Mouse (Mus musculus) forebrain, embryonic 12.5 days (tissue): ENCODE data around the gene Mast2. TPM values are rescaled to one million over a fixed set of nuclear protein-coding genes. Genes with fewer than 3 reads are reported as not detected.

ENCODE experiments used
- ATAC-seq: fragments of 200-750 bp; cut with Nextera tagmentation; 2 replicates; pipeline ENCODE4 v1.8.0; 2017; ENCODE audit warnings: moderate TSS enrichment; ENCODE audit not compliant: low FRiP score
- H3K27ac ChIP-seq: fragments of 300-500 bp; sonication (generic); 2 replicates; pipeline ENCODE4 v1.5.1; 2016; ENCODE audit warnings: mild to moderate bottlenecking
- H3K27me3 ChIP-seq: fragments of 300-500 bp; sonication (generic); 2 replicates; pipeline ENCODE4 v1.6.1; 2016; ENCODE audit warnings: mild to moderate bottlenecking
- H3K36me3 ChIP-seq: fragments of 300-500 bp; sonication (generic); replicated peaks from 2 replicates; pipeline ENCODE4 v1.6.1; 2016; ENCODE audit warnings: mild to moderate bottlenecking
- H3K4me1 ChIP-seq: fragments of 300-500 bp; sonication (generic); 2 replicates; pipeline ENCODE4 v1.6.1; 2016
- H3K4me2 ChIP-seq: fragments of 300-500 bp; sonication (generic); 2 replicates; pipeline ENCODE4 v1.6.1; 2016; ENCODE audit warnings: mild to moderate bottlenecking, moderate library complexity
- H3K4me3 ChIP-seq: fragments of 300-500 bp; sonication (generic); replicated peaks from 2 replicates; pipeline ENCODE4 v1.5.1; 2016; ENCODE audit warnings: mild to moderate bottlenecking
- H3K9ac ChIP-seq: fragments of 300-500 bp; sonication (generic); 2 replicates; pipeline ENCODE4 v1.6.1; 2016; ENCODE audit warnings: mild to moderate bottlenecking
- H3K9me3 ChIP-seq: fragments of 300-500 bp; sonication (generic); 2 replicates; pipeline ENCODE4 v1.6.1; 2016
- WGBS: fragments of 180-500 bp; shearing (Covaris S2); methylation state at CpG from one replicate; pipeline ENCODE4 v1.1.7; 2016; 5-methylcytosine and 5-hydroxymethylcytosine counted together
- polyA plus RNA-seq: library from polyadenylated mRNA; unstranded; fragments of >200 nt; fragmentation: Nextera tagmentation; extraction: Ambion mirVana; gene quantifications from 2 replicates; pipeline ENCODE4 v1.2.1, GENCODE M21; 2016

Gene Mast2
- polyA plus RNA-seq, 1 experiment from 2014 or later = 33.6 TPM

DNA sequence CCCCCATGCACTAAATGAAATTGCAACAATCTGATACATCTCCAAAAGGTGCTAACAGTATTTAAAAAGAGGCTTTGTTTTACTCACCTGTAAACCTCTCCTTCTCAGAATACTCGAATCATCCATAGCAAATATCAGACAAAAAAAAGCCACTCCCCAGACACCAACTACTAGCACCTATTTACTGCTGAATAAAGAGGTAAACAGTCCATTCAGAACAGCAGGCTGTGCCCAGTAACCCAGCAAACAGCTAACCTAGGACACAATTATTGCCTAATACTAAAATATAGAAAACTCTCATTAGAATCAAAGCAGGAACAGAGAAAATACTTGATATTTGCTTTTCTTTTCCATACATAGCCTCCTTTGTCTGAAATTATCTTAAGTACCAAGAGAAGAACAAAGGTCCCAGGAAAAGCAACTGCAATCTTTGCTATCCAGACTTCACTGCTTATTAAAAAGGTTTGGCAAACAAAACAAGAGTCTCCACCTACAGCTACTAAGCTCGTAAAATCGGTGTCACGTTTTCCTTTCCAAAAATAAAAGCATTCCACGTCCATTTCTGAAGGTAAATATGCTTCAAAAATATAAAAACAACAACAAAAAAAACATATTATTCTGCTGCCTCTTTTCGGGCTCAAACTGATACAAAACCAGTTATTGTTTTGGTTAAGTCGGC lies 58.6 kb downstream of the Mast2 start:
- H3K27ac ChIP-seq = peak overlapping the region; percentile 76
- H3K4me1 ChIP-seq = peaks cover 15% of the 10 kb centered on the region
- WGBS = 30% methylated on average over 7 of the region's 7 CpGs
- H3K4me3 ChIP-seq = peak overlapping the region; percentile 23
- H3K9me3 ChIP-seq = no peaks in the 10 kb centered on the region
- no peaks in the 10 kb centered on the region for H3K36me3 ChIP-seq
- no peak for ATAC-seq
- H3K27me3 ChIP-seq = no peaks in the 10 kb centered on the region
- H3K9ac ChIP-seq = peak overlapping the region; percentile 45
- H3K4me2 ChIP-seq = peak overlapping the region; percentile 49

DNA sequence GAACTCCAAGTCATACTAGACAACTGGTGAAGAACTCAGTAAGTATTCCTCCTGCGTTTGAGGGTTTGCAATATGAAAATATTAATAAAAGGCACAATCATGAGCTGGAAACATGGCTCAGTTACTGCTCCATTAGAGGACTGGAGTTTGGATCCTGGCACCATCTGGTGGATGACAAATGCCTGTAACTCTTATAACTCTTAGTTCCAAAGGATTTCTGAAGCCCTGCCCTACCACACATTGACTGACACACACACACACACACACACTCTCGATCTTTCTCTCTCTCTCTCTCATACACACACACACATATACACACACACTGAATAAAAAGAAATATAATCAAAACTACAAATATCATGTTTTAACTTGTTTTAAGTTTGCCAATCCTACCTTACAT lies 60.1 kb downstream of the Mast2 start:
- WGBS = 95% methylated on average over 2 of the region's 2 CpGs
- Histone ChIP-seq H3K9me3 (no peaks in the 10 kb centered on the region), H3K4me2 (no peak overlapping the region), H3K27me3 (no peaks in the 10 kb centered on the region), H3K4me3 (no peak overlapping the region), H3K36me3 (no peaks in the 10 kb centered on the region), H3K9ac (no peak overlapping the region), H3K27ac (no peak overlapping the region), H3K4me1 (peaks cover 15% of the 10 kb centered on the region)
- no peak for ATAC-seq

DNA sequence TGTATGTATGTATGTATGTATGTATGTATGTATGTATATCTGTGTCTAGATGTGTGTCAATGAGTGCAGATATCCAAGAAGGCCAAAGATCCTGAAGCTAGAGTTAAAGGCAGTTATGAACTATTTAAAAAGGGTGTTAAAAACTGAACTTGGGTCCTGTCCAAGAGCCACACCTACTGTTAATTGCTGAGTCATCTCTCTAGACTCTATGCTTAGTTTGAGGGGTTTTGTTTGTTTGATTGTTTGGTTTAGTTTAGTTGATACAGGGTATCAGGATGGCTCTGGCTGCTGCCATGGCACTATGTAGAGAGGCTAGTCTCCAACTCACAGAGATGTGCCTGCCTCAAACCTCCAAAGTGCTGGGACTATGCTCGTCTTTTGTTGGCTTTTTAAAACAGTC lies 61.3 kb downstream of the Mast2 start:
- Histone ChIP-seq H3K9me3 (no peaks in the 10 kb centered on the region), H3K9ac (no peak overlapping the region), H3K27ac (no peak overlapping the region), H3K4me3 (no peak overlapping the region), H3K4me2 (no peak overlapping the region), H3K27me3 (no peaks in the 10 kb centered on the region), H3K36me3 (no peaks in the 10 kb centered on the region), H3K4me1 (peaks cover 15% of the 10 kb centered on the region)
- ATAC-seq = no peak
- WGBS = 94% methylated on average over 1 of the region's 1 CpGs

DNA sequence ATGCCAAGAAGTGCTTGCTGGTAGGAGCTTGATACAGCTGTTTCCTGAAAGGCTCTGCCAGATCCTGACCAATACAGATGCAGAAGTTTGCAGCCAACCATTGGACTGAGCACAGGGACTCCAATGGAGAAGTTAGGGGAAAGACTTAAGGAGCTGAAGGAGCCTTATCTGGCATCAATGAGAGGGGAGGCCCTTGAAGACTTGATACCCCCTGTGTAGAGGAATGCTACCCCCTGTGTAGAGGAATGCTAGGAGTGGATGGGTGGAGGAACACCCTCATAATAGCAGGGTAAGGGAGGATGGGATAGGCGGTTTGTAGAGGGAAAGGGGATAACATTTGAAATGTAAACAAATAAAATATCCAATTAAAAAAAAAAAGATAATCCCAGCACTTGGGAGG lies 65.9 kb downstream of the Mast2 start:
- H3K9me3 ChIP-seq = no peaks in the 10 kb centered on the region
- H3K4me3 ChIP-seq = no peak overlapping the region
- no peak for ATAC-seq
- no peak overlapping the region for H3K9ac ChIP-seq
- H3K27ac ChIP-seq = no peak overlapping the region
- H3K4me1 ChIP-seq = no peaks in the 10 kb centered on the region
- H3K36me3 ChIP-seq = no peaks in the 10 kb centered on the region
- 53% methylated on average over 1 of the region's 1 CpGs for WGBS
- no peaks in the 10 kb centered on the region for H3K27me3 ChIP-seq
- no peak overlapping the region for H3K4me2 ChIP-seq

DNA sequence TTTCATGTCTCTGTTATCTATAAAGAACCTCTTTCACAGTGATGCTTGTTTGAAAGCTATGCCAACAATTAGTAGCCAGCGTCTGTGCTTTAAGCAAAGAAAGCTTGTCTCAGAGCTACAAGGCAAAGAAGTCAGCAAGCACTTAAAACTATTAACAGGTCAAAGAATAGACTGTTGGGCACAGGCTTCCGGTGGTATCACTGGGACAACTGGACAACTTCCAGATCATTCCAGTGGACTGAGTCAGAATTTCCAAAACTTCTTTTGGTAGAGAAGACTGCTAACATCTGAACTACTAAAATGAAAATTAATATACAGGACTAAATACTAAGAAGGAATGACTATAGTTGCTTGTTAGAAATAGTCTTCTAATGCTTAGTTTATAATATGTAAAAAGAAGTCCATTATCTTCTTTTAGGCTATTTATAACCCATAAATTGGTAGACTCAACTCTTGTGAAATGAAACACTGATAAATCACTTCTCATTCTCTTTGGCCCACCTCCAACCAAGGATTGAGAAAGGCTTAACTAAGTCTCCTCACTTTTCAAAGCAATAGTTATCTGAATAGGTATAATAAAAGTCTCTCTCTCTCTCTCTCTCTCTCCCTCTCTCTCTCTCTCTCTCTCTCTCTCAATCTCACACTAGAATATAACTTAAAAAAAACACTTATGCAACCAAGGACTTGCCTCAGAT lies 85.9 kb downstream of the Mast2 start:
- no peak overlapping the region for H3K4me3 ChIP-seq
- H3K9ac ChIP-seq = no peak overlapping the region
- H3K4me2 ChIP-seq = no peak overlapping the region
- no peak overlapping the region for H3K27ac ChIP-seq
- H3K27me3 ChIP-seq = no peaks in the 10 kb centered on the region
- WGBS = 84% methylated on average over 2 of the region's 2 CpGs
- ATAC-seq = no peak
- no peaks in the 10 kb centered on the region for H3K36me3 ChIP-seq
- H3K4me1 ChIP-seq = no peaks in the 10 kb centered on the region
- no peaks in the 10 kb centered on the region for H3K9me3 ChIP-seq

DNA sequence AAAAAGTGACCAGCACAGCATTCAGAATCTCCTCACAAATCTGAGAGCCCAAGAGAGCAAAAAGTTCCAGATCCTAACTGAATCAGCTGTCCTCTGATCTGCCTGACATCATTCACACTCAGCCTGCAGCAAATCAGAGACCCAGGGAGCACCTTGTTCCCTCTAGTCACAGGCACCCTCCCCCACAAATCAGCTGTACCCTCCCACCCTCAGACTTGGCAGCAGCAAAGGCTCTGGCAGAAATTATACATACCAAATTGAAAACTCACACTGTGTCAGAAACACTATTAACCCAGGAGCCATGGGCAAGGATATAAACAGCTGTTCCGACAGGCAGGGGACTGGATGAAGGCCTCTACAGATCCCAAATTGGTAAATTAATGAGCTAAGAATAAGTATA lies 92.3 kb downstream of the Mast2 start:
- WGBS = 76% methylated on average over 1 of the region's 1 CpGs
- Histone ChIP-seq H3K4me2 (no peak overlapping the region), H3K4me3 (no peak overlapping the region), H3K9me3 (no peaks in the 10 kb centered on the region), H3K9ac (no peak overlapping the region), H3K4me1 (no peaks in the 10 kb centered on the region), H3K27me3 (no peaks in the 10 kb centered on the region), H3K36me3 (no peaks in the 10 kb centered on the region), H3K27ac (no peak overlapping the region)
- no peak for ATAC-seq

DNA sequence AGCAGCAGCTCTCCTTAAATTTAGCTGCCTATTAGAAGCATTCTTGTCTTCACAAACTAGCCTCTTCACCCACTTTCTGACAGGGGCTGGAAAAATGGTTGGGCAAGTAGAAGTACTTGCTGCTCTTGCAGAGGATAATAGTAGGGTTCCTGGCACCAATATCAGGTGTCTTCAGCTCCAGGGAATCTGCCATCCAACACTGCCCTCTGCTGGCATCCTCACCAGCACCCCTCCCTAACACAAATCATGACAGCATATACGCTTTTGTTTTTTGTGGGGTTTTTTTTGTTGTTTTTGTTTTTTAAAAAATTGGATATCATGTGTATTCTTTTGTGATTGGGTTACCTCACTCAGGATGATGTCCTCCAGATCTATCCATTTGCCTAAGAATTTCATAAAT lies 105.9 kb downstream of the Mast2 start:
- Histone ChIP-seq H3K4me2 (no peak overlapping the region), H3K27me3 (no peaks in the 10 kb centered on the region), H3K4me3 (no peak overlapping the region), H3K9ac (no peak overlapping the region), H3K4me1 (no peaks in the 10 kb centered on the region), H3K9me3 (no peaks in the 10 kb centered on the region), H3K27ac (no peak overlapping the region), H3K36me3 (no peaks in the 10 kb centered on the region)
- no peak for ATAC-seq
- WGBS = 95% methylated on average over 1 of the region's 1 CpGs

DNA sequence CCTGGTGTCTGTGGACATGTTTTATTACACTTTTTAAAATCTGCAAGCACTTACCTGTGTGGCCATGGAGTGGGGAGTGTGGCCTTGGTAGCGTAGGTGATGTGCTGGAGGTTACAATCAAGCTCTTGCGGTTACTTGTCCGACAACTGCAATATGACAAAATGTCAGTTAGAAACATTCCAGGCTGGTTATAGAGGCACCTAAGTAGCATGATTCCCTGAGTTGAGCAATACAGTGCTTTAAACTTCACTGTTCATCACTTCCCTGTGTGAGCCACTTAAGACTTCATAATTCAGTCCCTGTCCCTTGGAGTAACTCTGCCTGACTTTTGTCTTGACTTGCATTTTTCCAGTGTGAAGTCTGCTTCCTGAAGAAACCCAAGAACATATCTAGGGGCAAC lies 111.1 kb downstream of the Mast2 start:
- H3K9me3 ChIP-seq = no peaks in the 10 kb centered on the region
- H3K4me2 ChIP-seq = no peak overlapping the region
- H3K36me3 ChIP-seq = no peaks in the 10 kb centered on the region; the same call in 1 of the 2 replicates
- no peak overlapping the region for H3K9ac ChIP-seq
- ATAC-seq = no peak
- no peak overlapping the region for H3K4me3 ChIP-seq
- WGBS = 95% methylated on average over 3 of the region's 3 CpGs
- H3K27me3 ChIP-seq = no peaks in the 10 kb centered on the region
- no peaks in the 10 kb centered on the region for H3K4me1 ChIP-seq
- no peak overlapping the region for H3K27ac ChIP-seq

DNA sequence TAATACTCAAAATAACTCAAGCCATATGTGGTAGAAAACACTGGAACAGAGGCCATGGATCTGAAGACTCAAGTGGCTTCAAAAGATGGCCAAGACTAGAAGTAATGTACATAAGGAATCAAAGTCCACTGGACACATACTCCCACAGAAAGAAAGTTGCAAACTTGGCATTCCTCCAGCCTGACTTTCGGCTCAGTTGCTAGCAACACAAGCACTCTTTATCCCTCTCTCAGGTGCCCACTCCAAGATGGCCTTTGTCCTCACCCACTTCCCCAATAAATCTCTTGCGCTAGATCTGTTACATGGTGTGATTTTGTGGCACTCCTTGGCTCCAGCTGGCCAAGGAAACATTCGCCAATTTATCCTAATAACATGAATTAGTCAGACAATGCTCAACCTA lies 111.5 kb downstream of the Mast2 start:
- Histone ChIP-seq H3K9me3 (no peaks in the 10 kb centered on the region), H3K4me1 (no peaks in the 10 kb centered on the region), H3K27ac (no peak overlapping the region), H3K9ac (no peak overlapping the region), H3K4me2 (no peak overlapping the region), H3K4me3 (no peak overlapping the region), H3K27me3 (no peaks in the 10 kb centered on the region), H3K36me3 (no peaks in the 10 kb centered on the region; the same call in 1 of the 2 replicates)
- ATAC-seq = no peak
- WGBS = 80% methylated on average over 3 of the region's 3 CpGs

DNA sequence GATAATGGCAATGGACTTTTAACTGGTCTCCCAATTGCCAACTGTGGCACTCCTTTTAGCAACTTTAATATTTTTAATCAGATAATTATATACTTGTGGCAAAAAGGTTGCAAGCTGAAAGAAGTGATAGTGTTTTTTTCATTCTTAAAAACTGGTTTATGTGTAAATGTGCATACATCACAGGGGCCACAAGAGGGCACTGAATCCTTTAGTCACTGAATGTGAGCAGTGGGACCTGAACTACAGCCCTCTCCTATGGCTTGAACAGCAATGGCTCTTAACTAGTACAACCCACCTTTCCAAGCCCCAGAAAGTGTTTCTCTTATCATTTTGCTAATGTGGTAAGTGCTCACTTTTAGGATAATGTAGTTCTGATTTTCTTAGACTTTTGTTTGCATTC lies 121.9 kb downstream of the Mast2 start:
- Histone ChIP-seq H3K9ac (no peak overlapping the region), H3K27me3 (no peaks in the 10 kb centered on the region), H3K4me3 (no peak overlapping the region), H3K4me1 (no peaks in the 10 kb centered on the region), H3K4me2 (no peak overlapping the region), H3K9me3 (no peaks in the 10 kb centered on the region), H3K27ac (no peak overlapping the region), H3K36me3 (no peaks in the 10 kb centered on the region)
- no peak for ATAC-seq

DNA sequence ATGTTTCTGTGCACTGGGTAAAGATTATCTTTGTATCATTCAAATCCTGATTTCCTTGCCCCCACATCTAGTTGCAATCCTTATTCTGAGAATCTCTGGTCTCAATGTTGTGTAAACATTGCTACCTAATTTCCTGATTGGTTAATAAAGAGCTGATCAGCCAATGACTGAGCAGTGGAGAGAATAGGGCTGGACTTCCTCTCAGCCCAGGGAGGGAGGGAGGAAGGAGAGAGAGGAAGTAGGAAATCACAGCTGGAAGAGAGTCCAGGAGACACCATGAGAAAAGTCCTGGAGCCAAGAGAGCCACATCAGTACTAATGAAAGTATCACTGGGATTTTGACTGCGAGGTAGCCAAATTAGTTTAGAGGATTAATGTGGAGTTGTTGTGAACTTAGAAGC lies 127.7 kb downstream of the Mast2 start:
- Histone ChIP-seq H3K9me3 (no peaks in the 10 kb centered on the region), H3K27ac (no peak overlapping the region)

DNA sequence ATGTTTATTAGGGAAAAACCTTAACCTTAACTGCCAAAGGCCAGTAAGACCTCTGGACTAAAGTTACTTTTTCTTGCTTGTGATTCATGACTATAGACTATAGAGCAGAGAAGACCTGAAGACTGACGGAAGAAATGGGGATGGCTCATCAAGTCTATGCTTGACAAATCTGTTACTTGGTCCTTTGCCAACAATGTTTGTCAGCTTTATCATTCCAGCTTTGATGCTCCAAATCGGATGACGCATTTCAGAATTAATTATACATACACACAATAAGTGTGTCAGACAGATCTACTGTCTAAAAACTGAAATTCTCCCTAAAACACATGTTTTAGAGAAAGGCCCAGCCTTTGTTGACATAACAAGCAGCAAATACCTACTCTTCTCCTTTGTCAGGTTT lies 134.7 kb downstream of the Mast2 start:
- Histone ChIP-seq H3K4me2 (no peak overlapping the region), H3K9ac (no peak overlapping the region), H3K9me3 (no peaks in the 10 kb centered on the region), H3K27ac (no peak overlapping the region), H3K27me3 (no peaks in the 10 kb centered on the region), H3K4me1 (no peaks in the 10 kb centered on the region), H3K4me3 (no peak overlapping the region), H3K36me3 (peaks cover 42% of the 10 kb centered on the region)
- no peak for ATAC-seq
- 86% methylated on average over 3 of the region's 3 CpGs for WGBS

More for the DNA sequence above, 127.7 kb downstream of the Mast2 start:
- Histone ChIP-seq H3K9ac (no peak overlapping the region), H3K4me3 (no peak overlapping the region), H3K36me3 (peaks cover 4% of the 10 kb centered on the region; the same call in 1 of the 2 replicates), H3K4me1 (no peaks in the 10 kb centered on the region), H3K4me2 (no peak overlapping the region), H3K27me3 (no peaks in the 10 kb centered on the region)
- no peak for ATAC-seq
- 82% methylated on average over 1 of the region's 1 CpGs for WGBS

DNA sequence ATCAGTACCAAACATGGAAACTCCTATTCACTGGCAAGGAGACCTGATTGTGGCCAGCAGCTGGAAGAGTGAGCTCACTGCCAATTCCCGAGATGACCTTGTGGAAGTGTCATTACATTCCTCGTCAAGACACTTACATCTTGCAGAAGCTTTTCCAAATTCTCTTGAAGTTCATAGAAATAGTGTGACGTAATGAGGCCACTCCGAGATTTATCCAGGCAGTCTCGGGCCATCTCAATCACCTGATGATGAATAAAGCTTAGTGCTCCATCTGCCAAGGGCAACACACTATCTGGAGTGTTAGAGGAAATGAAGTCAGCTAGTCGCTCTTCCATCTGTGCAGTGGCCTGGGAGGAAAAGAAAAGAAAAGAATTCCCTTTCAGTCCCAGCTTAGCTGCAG lies 141.9 kb downstream of the Mast2 start:
- WGBS = 91% methylated on average over 6 of the region's 6 CpGs
- no peaks in the 10 kb centered on the region for H3K9me3 ChIP-seq
- no peak overlapping the region for H3K4me3 ChIP-seq
- H3K36me3 ChIP-seq = peaks cover 71% of the 10 kb centered on the region
- no peaks in the 10 kb centered on the region for H3K4me1 ChIP-seq
- no peak overlapping the region for H3K9ac ChIP-seq
- H3K27ac ChIP-seq = no peak overlapping the region
- H3K4me2 ChIP-seq = no peak overlapping the region
- ATAC-seq = no peak
- no peaks in the 10 kb centered on the region for H3K27me3 ChIP-seq
